Mouse (Mus musculus) hindbrain, embryonic 16.5 days (tissue): ENCODE results near the gene Maco1. TPM values are rescaled to one million over a fixed set of nuclear protein-coding genes. Genes with fewer than 3 reads are reported as not detected.
A peak's percentile ranks its signal among the peaks of the same experiment; 100 is the strongest.

Experiments used
- ATAC-seq: fragments of 200-750 bp; cut with Nextera tagmentation; 2 replicates; pipeline ENCODE4 v1.8.0; 2017; ENCODE audit warnings: moderate TSS enrichment, moderate library complexity
- H3K27ac ChIP-seq: fragments of 300-500 bp; sonication (generic); 2 replicates; pipeline ENCODE4 v1.5.1; 2014; ENCODE audit warnings: low read depth, mild to moderate bottlenecking, control low read depth, low read length, moderate library complexity
- H3K27me3 ChIP-seq: fragments of 300-500 bp; sonication (generic); replicated peaks from 2 replicates; pipeline ENCODE4 v1.6.1; 2014; ENCODE audit warnings: low read length; ENCODE audit not compliant: control insufficient read depth, insufficient read depth
- H3K36me3 ChIP-seq: fragments of 300-500 bp; sonication (generic); 2 replicates; pipeline ENCODE4 v1.6.1; 2014; ENCODE audit warnings: mild to moderate bottlenecking, low read length, moderate library complexity, mixed read lengths; ENCODE audit not compliant: control insufficient read depth, insufficient read depth
- H3K4me1 ChIP-seq: fragments of 300-500 bp; sonication (generic); 2 replicates; pipeline ENCODE4 v1.6.1; 2014; ENCODE audit warnings: low read depth, low read length; ENCODE audit not compliant: control insufficient read depth, insufficient read depth
- H3K4me2 ChIP-seq: fragments of 300-500 bp; sonication (generic); 2 replicates; pipeline ENCODE4 v1.6.1; 2014; ENCODE audit warnings: mild to moderate bottlenecking, low read length, control low read depth, moderate library complexity
- H3K4me3 ChIP-seq: fragments of 300-500 bp; sonication (generic); 2 replicates; pipeline ENCODE4 v1.5.1; 2014; ENCODE audit warnings: mild to moderate bottlenecking, low read length, control low read depth, moderate library complexity
- H3K9ac ChIP-seq: fragments of 300-500 bp; sonication (generic); 2 replicates; pipeline ENCODE4 v1.6.1; 2014; ENCODE audit warnings: low read depth, mild to moderate bottlenecking, control low read depth, low read length, moderate library complexity
- H3K9me3 ChIP-seq: fragments of 300-500 bp; sonication (generic); 2 replicates; pipeline ENCODE4 v1.6.1; 2014; ENCODE audit warnings: mild to moderate bottlenecking, low read length, moderate library complexity; ENCODE audit not compliant: control insufficient read depth
- WGBS: fragments of 180-500 bp; shearing (Covaris S2); extraction: QIAGEN DNeasy Blood & Tissue Kit; methylation state at CpG from one replicate; pipeline ENCODE4 v1.1.7; 2014; 5-methylcytosine and 5-hydroxymethylcytosine counted together
- polyA plus RNA-seq: library from polyadenylated mRNA; unstranded; fragments of >200 nt; fragmentation: Nextera tagmentation; extraction: Ambion mirVana; gene quantifications from 2 replicates; pipeline ENCODE4 v1.2.1, GENCODE M21; 2015

The Maco1 gene
- polyA plus RNA-seq, 1 experiment from 2014 or later = 75.4 TPM

- H3K9me3 ChIP-seq = no peaks in the 10 kb centered on the region
- H3K4me3 ChIP-seq = no peak overlapping the region
- H3K4me1 ChIP-seq = peaks cover 4% of the 10 kb centered on the region; the same call in 1 of the 2 replicates
- no peaks in the 10 kb centered on the region for H3K27me3 ChIP-seq
- no peak for ATAC-seq
- WGBS = 66% methylated on average over 7 of the region's 7 CpGs
- H3K4me2 ChIP-seq = no peak overlapping the region
- H3K36me3 ChIP-seq = no peaks in the 10 kb centered on the region
- no peak overlapping the region for H3K27ac ChIP-seq
- no peak overlapping the region for H3K9ac ChIP-seq
Measured at GRCm38 (mm10) chr4:134776246-134776645, 76.9 kb downstream of the Maco1 start.

- no peaks in the 10 kb centered on the region for H3K36me3 ChIP-seq
- no peak overlapping the region for H3K27ac ChIP-seq
- 58% methylated on average over 14 of the region's 14 CpGs for WGBS
- H3K9me3 ChIP-seq = no peaks in the 10 kb centered on the region
- no peaks in the 10 kb centered on the region for H3K27me3 ChIP-seq
- no peak overlapping the region for H3K4me2 ChIP-seq
- H3K9ac ChIP-seq = no peak overlapping the region
- peak; percentile 30 for ATAC-seq
- no peak overlapping the region for H3K4me3 ChIP-seq
- peaks cover 4% of the 10 kb centered on the region; the same call in 1 of the 2 replicates for H3K4me1 ChIP-seq
Measured at GRCm38 (mm10) chr4:134775234-134775944, 77.8 kb downstream of the Maco1 start.

GRCm38 (mm10) chr4:134774126-134774525 is 79.0 kb downstream of the Maco1 start:
- 88% methylated on average over 6 of the region's 6 CpGs for WGBS
- H3K36me3 ChIP-seq = no peaks in the 10 kb centered on the region
- H3K27me3 ChIP-seq = peaks cover 1% of the 10 kb centered on the region; the same call in 1 of the 2 replicates
- no peak overlapping the region for H3K4me2 ChIP-seq
- H3K9ac ChIP-seq = no peak overlapping the region
- peaks cover 4% of the 10 kb centered on the region; the same call in 1 of the 2 replicates for H3K4me1 ChIP-seq
- no peak for ATAC-seq
- no peak overlapping the region for H3K4me3 ChIP-seq
- H3K27ac ChIP-seq = no peak overlapping the region
- H3K9me3 ChIP-seq = no peaks in the 10 kb centered on the region

GRCm38 (mm10) chr4:134772805-134773674 is 80.1 kb downstream of the Maco1 start:
- Histone ChIP-seq H3K27me3 (peaks cover 9% of the 10 kb centered on the region; the same call in 1 of the 2 replicates), H3K4me2 (no peak overlapping the region), H3K27ac (no peak overlapping the region), H3K9ac (no peak overlapping the region), H3K36me3 (no peaks in the 10 kb centered on the region), H3K4me1 (peaks cover 7% of the 10 kb centered on the region), H3K9me3 (no peaks in the 10 kb centered on the region), H3K4me3 (no peak overlapping the region)
- no peak for ATAC-seq
- 26% methylated on average over 4 of the region's 4 CpGs for WGBS

- H3K4me1 ChIP-seq = peaks cover 19% of the 10 kb centered on the region
- no peaks in the 10 kb centered on the region for H3K9me3 ChIP-seq
- no peaks in the 10 kb centered on the region for H3K36me3 ChIP-seq
- H3K27ac ChIP-seq = no peak overlapping the region
- H3K27me3 ChIP-seq = peaks cover 19% of the 10 kb centered on the region; the same call in 1 of the 2 replicates
- no peak for ATAC-seq
- no peak overlapping the region for H3K4me2 ChIP-seq
- H3K9ac ChIP-seq = no peak overlapping the region
- 82% methylated on average over 7 of the region's 7 CpGs for WGBS
- no peak overlapping the region for H3K4me3 ChIP-seq
Measured at GRCm38 (mm10) chr4:134769891-134770290, 83.3 kb downstream of the Maco1 start.

GRCm38 (mm10) chr4:134769081-134769811 is 83.9 kb downstream of the Maco1 start:
- Histone ChIP-seq H3K9ac (no peak overlapping the region), H3K4me2 (no peak overlapping the region), H3K27me3 (peaks cover 19% of the 10 kb centered on the region; the same call in 1 of the 2 replicates), H3K9me3 (no peaks in the 10 kb centered on the region), H3K4me3 (no peak overlapping the region), H3K4me1 (peaks cover 19% of the 10 kb centered on the region), H3K27ac (no peak overlapping the region), H3K36me3 (no peaks in the 10 kb centered on the region)
- 68% methylated on average over 7 of the region's 7 CpGs for WGBS
- no peak for ATAC-seq

- Histone ChIP-seq H3K9me3 (no peaks in the 10 kb centered on the region), H3K27ac (no peak overlapping the region), H3K4me1 (peaks cover 19% of the 10 kb centered on the region), H3K36me3 (no peaks in the 10 kb centered on the region), H3K9ac (peak overlapping the region; percentile 61), H3K27me3 (peaks cover 19% of the 10 kb centered on the region; the same call in 1 of the 2 replicates), H3K4me2 (peak overlapping the region; percentile 91), H3K4me3 (peak overlapping the region; percentile 55)
- 10% methylated on average over 21 of the region's 21 CpGs for WGBS
- ATAC-seq = no peak
Measured at GRCm38 (mm10) chr4:134768226-134768888, 84.8 kb downstream of the Maco1 start.

- no peaks in the 10 kb centered on the region for H3K36me3 ChIP-seq
- peak; percentile 74 for ATAC-seq
- WGBS = under 1% methylated on average over 71 of the region's 80 CpGs
- peaks cover 15% of the 10 kb centered on the region for H3K4me1 ChIP-seq
- H3K4me3 ChIP-seq = peak within 1 kb of the TSS; percentile 55
- no peaks in the 10 kb centered on the region for H3K9me3 ChIP-seq
- peaks cover 19% of the 10 kb centered on the region; the same call in 1 of the 2 replicates for H3K27me3 ChIP-seq
- no peak within 1 kb of the TSS for H3K27ac ChIP-seq
- H3K9ac ChIP-seq = peak within 1 kb of the TSS; percentile 61
- peak within 1 kb of the TSS; percentile 91 for H3K4me2 ChIP-seq
Measured at GRCm38 (mm10) chr4:134767426-134768225, 85.5 kb downstream of the Maco1 start, which contains the start of gene Ldlrap1. Ldlrap1 (minus strand) TSS chr4:134768024.
